Mouse (Mus musculus): ENCODE measurements at regions not wholly inside any gene's neighbourhood (a gene's known extent, or its start where the extent isn't known, plus 50 kb on each side); places are given as distances from the start of the nearest gene placed in this dataset.

DNA sequence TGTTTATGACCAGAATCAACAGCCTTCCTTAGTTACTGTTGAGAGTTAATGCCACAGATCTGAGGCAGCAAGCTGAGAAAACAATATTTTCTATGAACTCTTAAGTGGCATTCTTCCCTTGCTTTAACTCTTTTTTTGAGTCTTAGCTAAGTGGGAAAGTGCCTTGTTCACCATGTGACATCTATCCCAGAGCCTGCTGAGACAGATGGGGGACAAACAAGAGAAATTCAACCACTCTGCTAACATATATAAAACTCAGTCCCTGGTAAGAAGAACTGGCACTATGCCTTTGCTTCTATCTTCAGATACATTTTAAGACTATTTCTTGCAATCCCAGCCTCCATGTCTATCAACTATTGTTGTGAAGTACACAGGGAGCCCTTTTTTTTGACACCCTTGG lies 274.6 kb upstream of the Gm10306 start:
- TF ChIP-seq CTCF (IDR thresholded peaks at IDR 0.05; ENCODE audit: borderline replicate concordance, insufficient read depth, low read length): no peak
- TF ChIP-seq POLR2A (IDR thresholded peaks at IDR 0.05; ENCODE audit: low read depth, low read length): no peak
